Mouse (Mus musculus): ENCODE measurements around the gene Olfr732.

Olfr732 gene

GRCm38 (mm10) chr14:50284106-50284505 is at the start of gene Olfr732:
Gene Olfr732 (minus strand): TSS chr14:50284206.
- no peak for DNase-seq

GRCm38 (mm10) chr14:50326661-50327060 is 42.7 kb upstream of the Olfr732 start, which contains the start of gene Olfr734:
Gene Olfr734 (minus strand): TSS chr14:50326761.
- DNase-seq = no peak

GRCm38 (mm10) chr14:50301422-50301821 is 17.4 kb upstream of the Olfr732 start, which contains the start of gene Olfr733:
Gene Olfr733 (minus strand): TSS chr14:50301522.
- no peak for DNase-seq

- no peak for DNase-seq
Measured at GRCm38 (mm10) chr14:50241766-50242165, 42.2 kb downstream of the Olfr732 start, which contains the start of gene Olfr731. Gene Olfr731 (minus strand): TSS chr14:50241866.

All from cerebellum, postnatal 36 days (tissue).